Mouse (Mus musculus): ENCODE results near the gene 4933415A04Rik. TPM values are rescaled to one million over a fixed set of nuclear protein-coding genes. Genes with fewer than 3 reads are reported as not detected.

Gene 4933415A04Rik
- polyA plus RNA-seq, 1 experiment from 2014 or later, result 11.3 TPM

- ATAC-seq (ENCODE audit: low FRiP score) (no peak), DNase-seq (ENCODE audit: low spot score, missing footprints) (peak; percentile 49)
- H3K27me3 ChIP-seq (ENCODE audit: control insufficient read depth, insufficient read depth, low read length), result no peaks in the 10 kb centered on the region
- H3K9ac ChIP-seq (ENCODE audit: low read length), result no peak overlapping the region
- H3K4me2 ChIP-seq, result no peak overlapping the region
- peak overlapping the region; percentile 38 for H3K27ac ChIP-seq (ENCODE audit: low read depth, low read length)
- no peak overlapping the region for H3K4me3 ChIP-seq (ENCODE audit: low read depth, low read length)
- no peaks in the 10 kb centered on the region; the same call in 1 of the 2 replicates for H3K4me1 ChIP-seq (ENCODE audit: control insufficient read depth, insufficient read depth, low read length)
- no peaks in the 10 kb centered on the region for H3K9me3 ChIP-seq (ENCODE audit: control insufficient read depth, low read length)
- H3K36me3 ChIP-seq (ENCODE audit: control insufficient read depth, insufficient read depth, low read length), result peaks cover 23% of the 10 kb centered on the region
- WGBS, result 86% methylated on average over 22 of the region's 22 CpGs
Measured at GRCm38 (mm10) chr11:43585211-43586005, 1.4 kb upstream of the 4933415A04Rik start.

GRCm38 (mm10) chr11:43589530-43590072, 2.8 kb downstream of the 4933415A04Rik start:
- Histone ChIP-seq H3K4me3 (ENCODE audit: low read depth, low read length) (no peak overlapping the region), H3K4me2 (no peak overlapping the region), H3K27ac (ENCODE audit: low read depth, low read length) (no peak overlapping the region), H3K27me3 (ENCODE audit: control insufficient read depth, insufficient read depth, low read length) (no peaks in the 10 kb centered on the region), H3K9ac (ENCODE audit: low read length) (no peak overlapping the region), H3K4me1 (ENCODE audit: control insufficient read depth, insufficient read depth, low read length) (no peaks in the 10 kb centered on the region; the same call in 1 of the 2 replicates), H3K36me3 (ENCODE audit: control insufficient read depth, insufficient read depth, low read length) (peaks cover 15% of the 10 kb centered on the region), H3K9me3 (ENCODE audit: control insufficient read depth, low read length) (no peaks in the 10 kb centered on the region)
- peak; percentile 83 for DNase-seq (ENCODE audit: low spot score, missing footprints)
- WGBS, result 65% methylated on average over 6 of the region's 6 CpGs
- ATAC-seq (ENCODE audit: low FRiP score), result no peak; the same call in 1 of the 2 replicates

GRCm38 (mm10) chr11:43601440-43601839, 14.6 kb downstream of the 4933415A04Rik start, which contains the start of gene Fabp6:
Fabp6 (minus strand) TSS chr11:43601540.
- H3K4me3 ChIP-seq (ENCODE audit: low read depth, low read length), result no peak within 1 kb of the TSS
- H3K36me3 ChIP-seq (ENCODE audit: control insufficient read depth, insufficient read depth, low read length), result no peaks in the 10 kb centered on the region
- DNase-seq (ENCODE audit: low spot score, missing footprints), result peak; percentile 60
- no peaks in the 10 kb centered on the region for H3K27me3 ChIP-seq (ENCODE audit: control insufficient read depth, insufficient read depth, low read length)
- H3K9me3 ChIP-seq (ENCODE audit: control insufficient read depth, low read length), result no peaks in the 10 kb centered on the region
- H3K4me1 ChIP-seq (ENCODE audit: control insufficient read depth, insufficient read depth, low read length), result no peaks in the 10 kb centered on the region
- 83% methylated on average over 5 of the region's 5 CpGs for WGBS
- no peak within 1 kb of the TSS for H3K4me2 ChIP-seq
- H3K9ac ChIP-seq (ENCODE audit: low read length), result no peak within 1 kb of the TSS
- no peak for ATAC-seq (ENCODE audit: low FRiP score)
- no peak within 1 kb of the TSS for H3K27ac ChIP-seq (ENCODE audit: low read depth, low read length)

GRCm38 (mm10) chr11:43604207-43604606, 17.4 kb downstream of the 4933415A04Rik start:
- Histone ChIP-seq H3K4me1 (ENCODE audit: control insufficient read depth, insufficient read depth, low read length) (no peaks in the 10 kb centered on the region), H3K27me3 (ENCODE audit: control insufficient read depth, insufficient read depth, low read length) (no peaks in the 10 kb centered on the region), H3K9ac (ENCODE audit: low read length) (no peak overlapping the region), H3K36me3 (ENCODE audit: control insufficient read depth, insufficient read depth, low read length) (no peaks in the 10 kb centered on the region), H3K4me2 (no peak overlapping the region), H3K9me3 (ENCODE audit: control insufficient read depth, low read length) (no peaks in the 10 kb centered on the region), H3K27ac (ENCODE audit: low read depth, low read length) (no peak overlapping the region), H3K4me3 (ENCODE audit: low read depth, low read length) (no peak overlapping the region)
- DNase-seq (ENCODE audit: low spot score, missing footprints) (no peak), ATAC-seq (ENCODE audit: low FRiP score) (no peak)
- 90% methylated on average over 2 of the region's 2 CpGs for WGBS

- no peaks in the 10 kb centered on the region for H3K27me3 ChIP-seq (ENCODE audit: control insufficient read depth, insufficient read depth, low read length)
- H3K9me3 ChIP-seq (ENCODE audit: control insufficient read depth, low read length), result no peaks in the 10 kb centered on the region
- no peak overlapping the region for H3K27ac ChIP-seq (ENCODE audit: low read depth, low read length)
- 90% methylated on average over 6 of the region's 6 CpGs for WGBS
- H3K9ac ChIP-seq (ENCODE audit: low read length), result no peak overlapping the region
- DNase-seq (ENCODE audit: low spot score, missing footprints) (peak; percentile 21), ATAC-seq (ENCODE audit: low FRiP score) (no peak)
- no peaks in the 10 kb centered on the region for H3K36me3 ChIP-seq (ENCODE audit: control insufficient read depth, insufficient read depth, low read length)
- no peaks in the 10 kb centered on the region for H3K4me1 ChIP-seq (ENCODE audit: control insufficient read depth, insufficient read depth, low read length)
- H3K4me2 ChIP-seq, result no peak overlapping the region
- no peak overlapping the region for H3K4me3 ChIP-seq (ENCODE audit: low read depth, low read length)
Measured at GRCm38 (mm10) chr11:43604891-43605290, 18.1 kb downstream of the 4933415A04Rik start.

GRCm38 (mm10) chr11:43605859-43606258, 19.0 kb downstream of the 4933415A04Rik start:
- Histone ChIP-seq H3K9ac (ENCODE audit: low read length) (no peak overlapping the region), H3K4me3 (ENCODE audit: low read depth, low read length) (no peak overlapping the region), H3K4me2 (no peak overlapping the region), H3K9me3 (ENCODE audit: control insufficient read depth, low read length) (no peaks in the 10 kb centered on the region), H3K27me3 (ENCODE audit: control insufficient read depth, insufficient read depth, low read length) (no peaks in the 10 kb centered on the region), H3K27ac (ENCODE audit: low read depth, low read length) (no peak overlapping the region), H3K4me1 (ENCODE audit: control insufficient read depth, insufficient read depth, low read length) (no peaks in the 10 kb centered on the region), H3K36me3 (ENCODE audit: control insufficient read depth, insufficient read depth, low read length) (no peaks in the 10 kb centered on the region)
- 87% methylated on average over 6 of the region's 6 CpGs for WGBS
- peak; percentile 76 for DNase-seq (ENCODE audit: low spot score, missing footprints)
- no peak for ATAC-seq (ENCODE audit: low FRiP score)

- H3K27ac ChIP-seq (ENCODE audit: low read depth, low read length), result no peak overlapping the region
- no peak for ATAC-seq (ENCODE audit: low FRiP score)
- no peak overlapping the region for H3K9ac ChIP-seq (ENCODE audit: low read length)
- 0 out of 2 replicates have a peak, but pooled peaks cover 3% of the 10 kb centered on the region for H3K4me1 ChIP-seq (ENCODE audit: control insufficient read depth, insufficient read depth, low read length)
- H3K27me3 ChIP-seq (ENCODE audit: control insufficient read depth, insufficient read depth, low read length), result no peaks in the 10 kb centered on the region
- no peak for DNase-seq (ENCODE audit: low spot score, missing footprints)
- 83% methylated on average over 3 of the region's 3 CpGs for WGBS
- H3K36me3 ChIP-seq (ENCODE audit: control insufficient read depth, insufficient read depth, low read length), result no peaks in the 10 kb centered on the region
- no peak overlapping the region for H3K4me2 ChIP-seq
- H3K9me3 ChIP-seq (ENCODE audit: control insufficient read depth, low read length), result no peaks in the 10 kb centered on the region
- H3K4me3 ChIP-seq (ENCODE audit: low read depth, low read length), result no peak overlapping the region
Measured at GRCm38 (mm10) chr11:43608440-43608839, 21.6 kb downstream of the 4933415A04Rik start.

GRCm38 (mm10) chr11:43610006-43610661, 23.3 kb downstream of the 4933415A04Rik start:
- ATAC-seq (ENCODE audit: low FRiP score), result no peak
- Histone ChIP-seq H3K4me2 (no peak overlapping the region), H3K27ac (ENCODE audit: low read depth, low read length) (no peak overlapping the region), H3K9me3 (ENCODE audit: control insufficient read depth, low read length) (no peaks in the 10 kb centered on the region), H3K4me3 (ENCODE audit: low read depth, low read length) (no peak overlapping the region), H3K36me3 (ENCODE audit: control insufficient read depth, insufficient read depth, low read length) (no peaks in the 10 kb centered on the region), H3K27me3 (ENCODE audit: control insufficient read depth, insufficient read depth, low read length) (no peaks in the 10 kb centered on the region), H3K9ac (ENCODE audit: low read length) (no peak overlapping the region), H3K4me1 (ENCODE audit: control insufficient read depth, insufficient read depth, low read length) (0 out of 2 replicates have a peak, but pooled peaks cover 3% of the 10 kb centered on the region)
- WGBS, result 83% methylated on average over 10 of the region's 10 CpGs
- DNase-seq (ENCODE audit: low spot score, missing footprints), result no peak

GRCm38 (mm10) chr11:43610662-43611033, 23.8 kb downstream of the 4933415A04Rik start:
- H3K4me2 ChIP-seq, result no peak overlapping the region
- peaks cover 3% of the 10 kb centered on the region; the same call in 1 of the 2 replicates for H3K9me3 ChIP-seq (ENCODE audit: control insufficient read depth, low read length)
- DNase-seq (ENCODE audit: low spot score, missing footprints) (no peak), ATAC-seq (ENCODE audit: low FRiP score) (no peak)
- H3K27me3 ChIP-seq (ENCODE audit: control insufficient read depth, insufficient read depth, low read length), result no peaks in the 10 kb centered on the region
- H3K27ac ChIP-seq (ENCODE audit: low read depth, low read length), result no peak overlapping the region
- no peaks in the 10 kb centered on the region for H3K36me3 ChIP-seq (ENCODE audit: control insufficient read depth, insufficient read depth, low read length)
- no peak overlapping the region for H3K4me3 ChIP-seq (ENCODE audit: low read depth, low read length)
- no peak overlapping the region for H3K9ac ChIP-seq (ENCODE audit: low read length)
- H3K4me1 ChIP-seq (ENCODE audit: control insufficient read depth, insufficient read depth, low read length), result 0 out of 2 replicates have a peak, but pooled peaks cover 3% of the 10 kb centered on the region
- 89% methylated on average over 5 of the region's 5 CpGs for WGBS

Data from midbrain, embryonic 11.5 days (tissue).